Mouse (Mus musculus) natural killer cell, adult 2 months (primary cell): ENCODE measurements around the gene Swt1.

Experiments used
- DNase-seq, 2 experiments: peaks; one replicate each; pipeline ENCODE4 v3.0.0; 2022; ENCODE audit warnings: low spot score in 2 of 2

Gene Swt1

GRCm38 (mm10) chr1:151319267-151319666, 109.0 kb downstream of the Swt1 start:
- DNase-seq: no peak
